Mouse (Mus musculus): Measurements from ENCODE around the gene Ilvbl.
A peak's percentile ranks its signal among the peaks of the same experiment; 100 is the strongest.
"Not testable (repeated sequence)": the region's sequence is repeated elsewhere in the genome, so short reads cannot be mapped to it uniquely, and the experiment has no call there.

Gene Ilvbl

GRCm38 (mm10) chr10:78574250-78575104 lies at the start of gene Ilvbl:
Gene Ilvbl (plus strand): TSS chr10:78574346.
- DNase-seq (ENCODE audit: extremely low spot score, low read depth, low spot score), result peak; percentile 85

DNA sequence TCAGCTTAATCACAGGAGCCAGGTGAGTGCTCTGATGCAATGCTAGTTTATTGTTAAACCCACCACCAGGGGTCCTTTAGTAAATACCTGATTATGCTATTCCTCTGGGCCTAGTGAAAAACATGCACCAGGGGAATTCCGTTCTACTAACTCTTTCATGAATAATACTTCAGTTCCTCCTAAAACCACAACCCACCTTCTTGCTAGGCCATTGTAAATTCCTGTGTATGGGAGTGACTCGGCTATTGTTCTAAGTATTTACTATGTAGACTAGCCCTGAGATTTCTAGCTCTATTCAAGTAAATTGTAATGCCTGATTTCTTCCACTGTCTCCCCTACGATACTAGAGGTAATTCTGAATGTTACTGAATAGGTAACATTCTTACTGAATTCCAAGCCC lies 49.1 kb upstream of the Ilvbl start:
- not testable (repeated sequence) for DNase-seq (ENCODE audit: extremely low spot score, low read depth, low spot score)

- DNase-seq (ENCODE audit: extremely low spot score, low read depth, low spot score), result no peak
These were observed 48.6 kb upstream of the Ilvbl start for GRCm38 (mm10) chr10:78525511-78525910.

GRCm38 (mm10) chr10:78540943-78541342 lies 33.2 kb upstream of the Ilvbl start:
- DNase-seq (ENCODE audit: extremely low spot score, low read depth, low spot score), result no peak

GRCm38 (mm10) chr10:78565070-78565469 lies 9.1 kb upstream of the Ilvbl start:
- DNase-seq (ENCODE audit: extremely low spot score, low read depth, low spot score), result no peak

- no peak for DNase-seq (ENCODE audit: extremely low spot score, low read depth, low spot score)
These were observed 5.0 kb upstream of the Ilvbl start for GRCm38 (mm10) chr10:78569191-78569590.

DNA sequence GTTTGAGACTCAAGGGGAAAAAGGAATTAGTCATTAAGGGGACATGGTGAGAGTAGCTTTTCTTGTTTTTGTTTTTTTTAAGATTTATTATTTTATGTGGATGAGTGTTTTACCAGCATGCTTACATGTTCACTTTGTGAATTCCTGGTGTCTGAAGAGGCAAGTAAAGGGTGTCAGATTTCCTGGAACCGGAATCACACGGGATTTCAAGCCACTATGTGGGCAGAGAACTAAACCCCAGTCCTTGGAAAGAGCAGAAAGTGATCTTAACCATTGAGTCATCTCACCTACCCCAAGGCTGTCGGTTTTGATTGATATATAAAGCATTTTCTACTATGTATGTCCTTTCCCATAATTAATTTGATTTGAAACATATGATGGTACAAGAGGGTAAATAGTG lies 4.5 kb upstream of the Ilvbl start:
- DNase-seq (ENCODE audit: extremely low spot score, low read depth, low spot score), result no peak

GRCm38 (mm10) chr10:78570416-78570815 lies 3.7 kb upstream of the Ilvbl start:
- DNase-seq (ENCODE audit: extremely low spot score, low read depth, low spot score), result no peak

- DNase-seq (ENCODE audit: extremely low spot score, low read depth, low spot score), result no peak
These were observed 3.2 kb upstream of the Ilvbl start for GRCm38 (mm10) chr10:78570897-78571296.

DNA sequence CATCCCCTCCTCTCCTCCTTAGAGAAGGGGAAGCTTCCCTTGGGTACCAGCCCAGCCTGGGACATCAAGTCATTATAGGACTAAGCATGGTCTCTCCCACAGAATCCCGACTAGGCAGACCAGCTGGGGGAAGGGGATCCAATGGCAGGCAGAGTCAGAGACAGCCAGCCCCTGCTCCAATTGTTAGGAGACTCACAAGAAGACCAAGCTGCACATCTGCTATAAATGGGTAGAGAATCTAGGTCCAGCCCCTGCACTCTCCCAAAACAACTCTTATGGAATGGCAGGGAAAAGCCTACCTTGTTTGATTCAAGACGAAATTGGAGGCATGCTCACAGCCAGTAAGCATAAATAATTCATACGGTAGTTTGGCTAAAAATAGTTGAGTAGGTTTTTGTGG lies 920 bp upstream of the Ilvbl start:
- DNase-seq (ENCODE audit: extremely low spot score, low read depth, low spot score), result no peak

- no peak for DNase-seq (ENCODE audit: extremely low spot score, low read depth, low spot score)
These were observed 1.0 kb downstream of the Ilvbl start for GRCm38 (mm10) chr10:78575105-78575632.

- DNase-seq (ENCODE audit: extremely low spot score, low read depth, low spot score), result no peak
These were observed 1.5 kb downstream of the Ilvbl start for GRCm38 (mm10) chr10:78575690-78576089.

GRCm38 (mm10) chr10:78576435-78577184 lies 2.5 kb downstream of the Ilvbl start:
- no peak for DNase-seq (ENCODE audit: extremely low spot score, low read depth, low spot score)

DNA sequence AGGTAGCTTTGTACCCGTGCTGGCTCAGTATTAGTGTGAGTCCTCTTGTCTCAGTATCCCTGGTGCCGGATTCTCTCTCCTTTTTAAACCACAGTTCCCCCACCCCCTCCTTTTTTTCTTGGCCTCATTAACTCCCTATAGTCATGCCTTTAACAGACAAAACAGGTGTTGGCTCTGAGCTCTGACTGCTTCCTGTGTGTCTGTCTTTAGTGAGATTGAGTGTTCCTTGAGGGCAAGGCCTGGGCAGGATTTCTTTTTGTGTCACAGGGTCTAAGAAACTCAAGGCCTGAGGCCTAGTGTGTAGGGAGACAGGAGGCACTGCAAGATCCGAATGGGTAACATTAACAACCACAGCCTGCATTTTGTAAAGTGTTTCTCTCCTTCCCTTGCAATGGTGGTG lies 4.1 kb downstream of the Ilvbl start:
- DNase-seq (ENCODE audit: extremely low spot score, low read depth, low spot score), result no peak

DNA sequence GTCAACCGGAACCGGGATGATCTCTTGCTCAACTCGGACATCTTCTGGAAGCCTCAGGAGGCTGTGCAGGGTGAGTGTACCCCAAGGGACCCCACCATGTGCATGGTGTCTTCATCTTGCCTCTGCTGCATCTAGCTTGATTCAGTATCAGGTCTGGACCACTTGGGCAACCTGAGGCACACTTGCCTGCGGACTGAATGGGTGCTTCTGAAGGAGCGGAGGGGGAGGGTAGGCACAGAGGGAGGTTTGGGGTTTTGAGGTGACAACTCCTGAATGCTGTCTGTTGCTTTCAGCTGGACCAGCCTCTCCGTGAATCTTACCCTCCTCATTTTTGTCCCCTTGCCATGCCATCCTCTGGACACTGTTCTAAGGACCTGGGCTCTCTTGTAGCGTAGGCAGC lies 7.0 kb downstream of the Ilvbl start:
- no peak for DNase-seq (ENCODE audit: extremely low spot score, low read depth, low spot score)

GRCm38 (mm10) chr10:78583347-78583746 lies 9.2 kb downstream of the Ilvbl start:
- DNase-seq (ENCODE audit: extremely low spot score, low read depth, low spot score), result no peak

- no peak for DNase-seq (ENCODE audit: extremely low spot score, low read depth, low spot score)
These were observed 9.8 kb downstream of the Ilvbl start for GRCm38 (mm10) chr10:78583939-78584338.

- DNase-seq (ENCODE audit: extremely low spot score, low read depth, low spot score), result no peak
These were observed 10.8 kb downstream of the Ilvbl start for GRCm38 (mm10) chr10:78584996-78585395.

GRCm38 (mm10) chr10:78585606-78586005 lies 11.5 kb downstream of the Ilvbl start:
- no peak for DNase-seq (ENCODE audit: extremely low spot score, low read depth, low spot score)

DNA sequence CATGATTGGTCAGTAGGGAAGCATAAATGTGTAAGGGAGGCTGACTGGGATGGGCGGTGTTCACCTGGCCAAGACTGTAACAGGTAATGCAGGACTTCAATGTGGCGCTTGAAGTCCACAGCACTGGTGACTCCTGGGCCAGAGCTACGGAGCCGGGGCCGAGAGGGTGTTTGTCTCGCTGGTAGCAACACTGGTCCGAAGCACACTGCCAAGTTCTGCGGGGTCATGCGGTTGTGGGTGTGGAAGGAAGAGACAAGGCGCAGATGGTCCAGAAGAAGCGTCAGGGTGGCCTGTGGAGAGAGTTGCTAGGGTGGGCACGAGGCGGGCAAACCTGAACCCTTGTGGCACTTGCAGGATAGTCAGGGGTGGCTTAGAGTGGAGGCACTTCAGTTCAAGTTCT lies 11.9 kb downstream of the Ilvbl start:
- DNase-seq (ENCODE audit: extremely low spot score, low read depth, low spot score), result no peak

DNA sequence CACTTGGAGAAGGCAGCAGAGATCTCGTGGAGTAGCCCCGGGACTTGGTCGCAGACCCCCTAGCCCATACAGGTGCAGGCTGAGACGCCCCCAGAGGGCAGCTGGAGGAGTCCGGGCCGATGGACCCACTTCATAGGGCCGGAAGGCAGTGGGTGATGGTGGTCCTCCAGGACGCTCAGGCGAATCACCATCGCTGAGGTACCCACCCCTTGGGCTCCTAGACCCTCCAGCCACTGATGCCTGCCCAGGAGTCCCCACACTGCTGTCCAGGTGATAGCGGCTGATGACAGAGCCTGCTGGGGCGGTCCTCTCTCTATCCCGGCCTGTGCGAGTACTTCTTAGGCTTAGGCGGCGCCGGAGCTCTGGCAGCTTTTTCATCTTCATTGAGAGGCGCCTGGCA lies 15.1 kb downstream of the Ilvbl start:
- no peak for DNase-seq (ENCODE audit: extremely low spot score, low read depth, low spot score)

DNA sequence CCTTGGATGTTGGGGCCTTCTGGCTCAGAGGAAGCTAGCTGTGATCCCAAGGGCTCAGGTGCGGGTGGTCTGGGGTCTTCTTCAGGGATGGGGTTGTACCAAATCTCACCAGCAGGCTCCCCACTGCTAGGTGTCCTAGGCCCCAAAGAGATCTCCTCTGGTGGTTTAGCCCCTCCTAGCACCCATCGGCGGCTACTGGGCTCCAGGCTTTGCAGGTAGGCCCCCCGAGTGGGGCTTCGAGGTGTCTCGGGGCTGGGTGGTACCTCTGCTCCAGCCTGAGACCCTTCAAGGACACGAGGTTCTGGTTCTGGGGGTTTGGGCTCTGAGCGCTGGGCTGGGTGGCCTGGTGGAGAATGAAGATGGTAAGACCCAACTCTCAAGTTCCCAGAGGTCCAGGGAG lies 15.8 kb downstream of the Ilvbl start:
- no peak for DNase-seq (ENCODE audit: extremely low spot score, low read depth, low spot score)
